Mouse (Mus musculus) gastrocnemius, postnatal 10 days (tissue): ENCODE results near the gene Pak6. TPM values are rescaled to one million over a fixed set of nuclear protein-coding genes. Genes with fewer than 3 reads are reported as not detected.

Experiments used
- DNase-seq: peaks from one replicate; pipeline ENCODE4 v3.0.0; 2021; ENCODE audit warnings: mixed read lengths
- total RNA-seq, 2 experiments: library from RNA; stranded (reverse); gene quantifications; 2 replicates each; pipeline ENCODE4 v1.2.3; 2021

Gene Pak6
- total RNA-seq, 2 experiments from 2014 or later = 0.33 to 0.43 TPM

DNA sequence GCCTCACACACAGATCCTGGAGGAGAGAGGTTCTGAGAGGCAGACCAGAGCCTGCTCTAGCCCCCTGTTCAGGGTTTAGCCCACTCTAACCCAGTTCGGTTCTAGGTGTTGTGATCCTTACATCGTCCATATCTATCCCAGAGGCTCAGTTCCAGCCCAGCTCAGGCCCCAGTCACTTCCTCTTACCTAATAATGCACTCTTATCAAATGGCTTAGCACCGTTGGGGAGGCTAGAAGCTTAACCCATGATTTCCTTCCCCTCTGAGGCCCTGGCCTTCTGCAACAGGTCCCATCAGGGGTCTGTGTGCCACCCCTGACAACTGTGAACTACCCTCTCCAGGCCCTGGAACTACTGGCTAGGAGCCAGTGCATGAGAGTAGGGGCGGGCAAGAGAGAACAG is 66.1 kb downstream of the Pak6 start:
- DNase-seq = no peak

DNA sequence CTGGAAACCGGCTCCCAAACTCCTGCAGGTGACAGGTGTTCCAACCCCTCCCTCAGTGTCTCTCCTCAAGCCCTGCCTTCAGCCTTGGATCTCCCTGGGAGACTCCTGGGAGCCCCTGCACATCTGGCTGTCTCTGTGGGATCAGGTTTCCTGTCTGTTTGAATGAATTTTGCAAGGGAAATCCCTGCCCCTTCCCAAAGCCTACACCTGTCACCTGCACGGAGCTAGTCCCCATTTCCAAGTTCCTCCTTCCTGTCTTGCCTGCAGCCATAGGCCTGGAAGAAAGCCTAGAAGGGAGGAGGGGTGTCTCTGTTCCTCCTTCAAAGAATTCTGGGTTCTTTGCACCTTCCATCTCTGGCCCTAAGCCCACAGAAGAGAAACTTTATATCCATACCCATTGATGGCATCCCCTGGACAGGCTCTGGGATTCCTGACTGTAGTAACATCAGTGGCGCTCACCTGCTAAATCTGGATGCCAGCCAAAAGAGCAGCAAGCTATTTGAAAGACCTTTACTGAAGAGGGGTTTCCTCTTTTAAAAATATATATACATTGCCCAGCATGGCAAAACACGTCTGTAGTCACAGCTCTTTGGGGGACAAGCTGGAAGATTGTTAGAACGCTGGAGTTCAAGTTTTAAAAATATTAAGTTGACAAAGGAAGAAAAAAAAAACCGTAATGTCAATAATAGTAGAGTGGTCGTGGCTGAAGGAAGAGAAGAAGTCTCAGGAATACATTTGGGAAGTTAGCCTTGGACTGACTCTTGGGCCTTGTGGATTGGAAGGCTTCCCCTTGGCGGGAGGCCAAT is 66.9 kb downstream of the Pak6 start:
- no peak for DNase-seq

DNA sequence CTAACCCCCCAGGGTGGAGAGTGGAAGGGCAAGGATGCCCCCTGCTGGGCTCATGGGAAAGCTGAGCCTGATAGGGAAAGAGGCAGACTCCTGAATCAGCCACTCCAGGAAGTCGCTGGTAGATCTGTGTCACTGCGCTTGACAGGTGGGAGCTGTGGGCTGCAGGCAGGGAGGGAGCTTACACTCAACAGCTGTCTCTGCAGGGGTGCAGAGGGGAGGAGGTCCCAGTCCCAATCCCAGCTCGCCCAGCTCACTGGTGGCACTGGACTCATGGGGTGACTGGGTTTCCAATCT is 67.5 kb downstream of the Pak6 start:
- peak; percentile 79 for DNase-seq

DNA sequence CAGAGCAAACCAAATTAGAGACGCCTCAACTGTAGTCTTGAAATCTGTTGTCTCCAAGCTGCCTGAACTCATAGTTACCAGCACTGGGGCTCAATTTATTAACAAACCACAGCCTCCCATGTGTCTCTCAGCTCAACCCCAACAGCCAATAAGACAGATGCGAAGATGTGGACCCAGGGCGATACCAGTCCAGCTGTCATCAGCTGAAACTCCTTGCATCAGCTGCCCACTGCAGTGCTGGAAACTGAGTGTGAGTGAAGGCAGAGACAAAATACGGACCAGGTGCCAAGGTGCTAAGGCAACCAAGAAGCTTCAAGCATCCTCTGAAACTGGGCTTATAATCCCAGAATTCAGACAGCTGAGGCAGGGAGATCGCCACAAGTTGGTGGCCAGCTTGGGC is 68.9 kb downstream of the Pak6 start:
- no peak for DNase-seq

DNA sequence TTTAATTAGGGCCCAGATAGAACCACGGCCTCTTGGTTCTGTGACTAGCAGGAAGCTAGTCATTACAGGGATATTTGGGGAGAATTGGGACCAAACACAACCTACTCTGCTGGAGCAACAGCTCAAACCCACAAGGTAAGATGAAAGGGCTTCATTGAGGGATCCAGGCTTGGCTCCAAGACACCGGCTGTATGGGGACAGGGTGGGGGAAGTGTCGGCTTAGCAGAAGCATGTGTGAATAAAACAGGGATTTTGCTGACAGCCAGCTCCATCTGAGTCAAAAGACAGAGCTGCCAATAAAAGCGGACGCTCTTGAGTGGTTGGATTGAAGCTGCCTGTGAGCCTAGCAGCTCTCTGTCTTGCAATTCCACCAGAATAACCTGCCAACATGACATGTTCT is 70.2 kb downstream of the Pak6 start:
- DNase-seq = no peak

DNA sequence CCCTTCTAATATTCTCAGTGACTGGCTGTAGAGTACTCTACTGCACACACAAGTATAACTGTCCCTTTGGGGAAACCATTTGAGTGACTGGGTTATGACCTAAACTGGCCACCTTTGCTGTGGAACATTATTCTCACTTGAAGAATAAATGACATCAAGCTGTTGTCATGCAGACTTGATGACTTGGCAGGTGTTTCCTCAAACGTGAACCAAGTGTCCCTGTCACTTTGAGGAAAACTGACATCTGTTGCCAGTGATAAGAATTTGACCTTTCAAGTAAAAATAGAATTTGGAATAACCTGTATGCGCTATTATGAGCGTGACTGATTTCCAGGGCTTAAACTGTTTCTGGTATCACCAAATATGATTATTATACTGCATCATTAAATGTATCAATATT is 77.2 kb downstream of the Pak6 start:
- no peak for DNase-seq

DNA sequence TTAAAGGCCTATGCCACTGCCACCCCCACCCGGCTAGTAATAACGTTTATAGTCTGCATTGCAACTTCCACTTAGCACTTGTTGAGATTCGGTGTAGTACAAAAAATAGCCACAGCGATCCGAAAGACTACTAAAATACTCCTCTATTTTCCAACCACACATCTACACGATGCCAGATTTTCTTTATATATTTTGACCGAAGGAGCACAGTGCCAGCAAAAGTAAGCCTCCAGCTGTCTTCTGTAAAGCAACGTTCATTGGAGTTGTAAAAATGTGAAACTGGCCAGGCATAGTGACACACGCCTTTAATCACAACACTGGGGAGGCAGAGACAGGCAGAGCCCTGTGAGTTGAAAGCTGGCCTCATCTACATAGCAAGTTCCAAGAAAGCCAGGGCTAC is 78.1 kb downstream of the Pak6 start:
- DNase-seq = no peak

DNA sequence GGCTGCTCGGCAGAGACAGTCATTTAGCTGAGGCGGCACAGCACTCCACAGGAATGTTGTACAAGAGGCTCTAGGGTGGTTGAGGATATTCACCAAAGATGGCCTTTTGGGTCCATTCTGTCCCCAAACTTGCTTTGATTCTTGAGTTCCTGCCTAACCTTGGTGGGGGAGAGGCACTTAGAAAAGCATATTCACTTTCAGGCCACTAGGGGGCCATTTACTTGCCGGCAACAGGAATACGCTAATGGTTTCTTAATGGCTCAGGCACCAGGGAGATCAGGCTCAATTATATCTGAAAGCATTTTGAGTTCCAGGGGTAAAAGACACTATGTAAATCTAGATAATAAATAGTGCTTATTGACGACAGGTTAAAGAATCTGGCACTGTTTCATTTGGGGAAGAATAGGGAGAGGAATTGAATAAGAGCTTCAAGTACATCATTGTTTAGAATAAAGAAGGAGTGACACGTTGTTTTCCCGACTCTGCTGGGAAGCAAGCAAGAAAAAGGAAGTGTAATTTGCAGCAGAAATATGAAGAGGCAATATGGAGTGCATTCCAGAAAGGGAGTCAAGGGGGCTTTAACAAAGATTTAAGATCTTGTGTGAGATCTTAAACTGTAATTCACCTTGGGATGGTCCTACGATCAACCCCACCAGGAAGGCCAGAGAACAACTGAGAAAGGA is 80.3 kb downstream of the Pak6 start:
- no peak for DNase-seq

DNA sequence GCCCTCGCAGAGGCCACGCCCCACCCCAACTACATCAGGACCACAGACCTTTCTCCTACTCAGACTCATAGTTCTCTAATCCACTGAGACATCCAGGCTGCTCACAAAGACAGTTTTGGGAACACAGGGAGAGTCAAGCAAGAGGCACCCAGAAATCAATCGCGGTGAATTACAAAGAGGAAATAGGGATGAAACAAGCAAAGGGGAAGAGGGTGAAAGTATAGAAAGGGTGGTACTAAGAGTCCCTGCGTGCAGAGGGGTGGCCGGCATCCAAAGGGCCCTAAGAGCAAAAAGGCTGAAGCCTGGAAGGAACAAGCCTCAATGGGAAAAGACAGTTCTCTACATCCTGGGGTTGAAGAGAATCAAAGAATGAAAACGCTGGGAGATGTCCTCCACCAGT is 81.5 kb downstream of the Pak6 start:
- DNase-seq = no peak

DNA sequence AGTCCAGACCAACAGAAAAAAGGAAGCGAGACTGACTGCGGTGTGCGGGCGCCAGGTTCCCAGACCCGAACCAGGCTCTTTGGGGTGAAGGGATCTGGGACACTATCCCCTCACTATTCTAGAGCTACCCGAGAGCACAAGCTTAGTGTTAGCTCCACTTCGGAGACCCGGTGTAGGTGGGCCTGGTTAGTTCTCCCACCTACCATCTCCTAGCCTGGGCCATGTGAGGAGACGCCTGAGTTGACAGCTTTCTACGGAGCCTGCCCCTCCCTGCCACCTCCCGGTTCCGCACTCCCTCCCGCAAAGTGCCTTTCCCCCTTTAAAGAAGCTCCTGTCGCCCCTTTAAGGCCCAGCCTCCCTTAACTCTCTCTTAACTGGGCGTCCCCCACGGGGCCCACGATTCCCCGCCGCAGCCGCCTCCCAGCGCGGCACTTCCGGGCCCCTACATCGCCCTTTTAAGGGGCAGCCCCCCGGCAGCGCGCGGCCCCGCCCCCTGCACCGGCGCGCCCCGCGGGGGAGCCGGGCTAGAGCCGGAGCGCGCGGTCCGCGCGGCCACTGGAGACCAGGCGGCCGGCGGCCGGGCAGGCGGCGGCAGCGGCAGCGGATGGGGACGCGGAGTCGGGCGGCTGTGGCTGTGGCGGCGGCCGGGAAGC is 82.3 kb downstream of the Pak6 start, which contains the start of gene Inafm2:
TSS of gene Inafm2 (plus strand) at position 527 of the 653 bp plus-strand sequence.
- DNase-seq = peak; percentile 87

DNA sequence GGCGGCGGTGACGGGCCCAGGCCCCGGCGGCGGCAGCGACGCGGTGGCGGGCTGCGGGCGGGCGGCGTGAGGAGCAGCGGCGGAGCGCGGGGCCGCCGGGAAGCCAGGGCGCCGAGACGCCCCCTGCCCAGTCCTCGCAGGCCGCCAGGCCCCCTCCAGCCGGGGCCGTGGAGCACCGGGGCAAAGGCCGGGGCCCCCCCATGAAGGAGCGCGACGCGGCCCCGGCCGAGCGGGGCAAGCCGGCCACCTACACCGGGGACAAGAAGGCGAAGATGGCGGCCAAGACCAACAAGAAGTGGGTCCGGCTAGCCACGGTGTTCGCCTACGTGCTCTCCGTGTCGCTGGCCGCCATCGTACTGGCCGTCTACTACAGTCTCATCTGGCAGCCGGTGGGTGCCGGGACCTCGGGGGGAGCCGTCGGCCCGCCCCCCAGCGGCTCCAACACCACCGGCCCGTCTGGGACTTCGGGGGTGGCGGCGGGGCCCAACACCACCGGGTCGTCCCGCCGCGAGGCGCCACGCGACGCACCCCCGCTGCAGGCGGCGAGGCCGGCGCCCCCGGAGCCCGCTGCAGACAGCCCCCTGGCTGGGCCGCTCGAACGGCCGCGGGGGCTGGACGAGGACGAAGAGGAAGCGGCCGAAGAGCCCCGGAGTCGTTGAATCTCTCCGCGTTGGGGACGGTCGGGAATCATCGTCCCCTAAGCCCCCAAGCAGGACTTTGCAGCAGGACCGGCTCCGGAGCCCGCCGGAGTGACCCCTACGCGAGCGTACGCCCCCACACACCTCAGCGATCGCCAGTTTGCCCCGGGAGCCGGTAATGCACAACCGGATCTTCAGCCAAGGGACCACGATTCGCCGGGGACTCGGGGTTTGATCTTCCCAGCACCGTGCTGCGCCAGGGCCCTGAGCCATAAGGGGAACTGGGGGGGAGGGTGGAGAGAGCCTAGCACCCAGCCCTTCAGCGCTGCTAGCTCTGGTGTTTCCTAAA is 83.1 kb downstream of the Pak6 start:
- DNase-seq = peak; percentile 40

DNA sequence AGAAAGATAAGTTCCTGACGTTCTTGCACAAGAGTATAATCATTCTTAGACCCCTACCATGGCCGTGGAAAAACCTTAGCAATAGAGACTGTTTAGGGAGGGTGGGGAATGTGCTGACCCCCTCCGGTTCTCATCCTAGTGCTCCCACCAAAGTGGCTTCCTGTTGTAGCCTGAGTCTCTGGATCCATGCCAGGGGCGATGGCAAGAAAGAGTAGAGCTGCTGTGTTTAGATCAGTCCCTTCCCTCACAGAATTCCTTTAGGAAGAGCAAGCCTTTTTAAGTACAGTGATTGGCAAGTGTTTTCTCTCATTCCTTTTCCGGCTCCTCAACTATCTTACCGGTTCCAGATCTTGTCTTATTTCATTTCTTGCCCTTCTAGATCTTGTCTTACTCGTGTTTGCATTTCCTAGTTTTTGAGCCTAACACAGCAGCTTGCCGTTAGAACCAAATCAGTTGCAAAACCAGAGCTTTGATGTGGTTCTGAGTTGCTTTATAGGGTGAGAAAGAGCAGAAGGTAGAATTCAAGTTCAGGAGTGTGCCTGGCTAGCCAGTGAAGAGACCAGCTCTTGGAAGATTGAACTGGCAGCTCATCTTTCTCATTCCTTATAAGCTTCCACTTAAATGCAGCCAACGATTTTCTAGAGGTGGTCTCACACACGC is 84.3 kb downstream of the Pak6 start:
- DNase-seq = no peak

Other genes with a start within 250 kb of the Pak6 start
- gene Srp14, start 183.6 kb upstream of the Pak6 start, total RNA-seq = 100 to 1,000 TPM; 148 to 154 TPM
- 10 to 100 TPM; 14.5 to 15.7 TPM for gene Bmf, start 113.6 kb upstream of the Pak6 start, total RNA-seq
- gene Bub1b, start 65.1 kb upstream of the Pak6 start, total RNA-seq = 10 to 100 TPM in 1 of 2 experiments, 1 to 10 TPM in 1; 9.2 to 15.6 TPM
- under 1 TPM in 1 of 2 experiments, not detected in 1; 0.09 TPM for gene Ankrd63, start 40.7 kb downstream of the Pak6 start, total RNA-seq
- gene Plcb2, start 65.1 kb downstream of the Pak6 start, total RNA-seq = 1 to 10 TPM in 1 of 2 experiments, under 1 TPM in 1; 0.40 to 1.1 TPM
- gene Inafm2, start 82.5 kb downstream of the Pak6 start, total RNA-seq = 1 to 10 TPM; 6.0 to 8.6 TPM
- 1 to 10 TPM; 5.7 to 8.5 TPM for gene Ccdc9b, start 99.4 kb downstream of the Pak6 start, total RNA-seq
- not detected for gene Phgr1, start 109.5 kb downstream of the Pak6 start, total RNA-seq
- under 1 TPM; 0.34 to 0.35 TPM for gene Disp2, start 116.4 kb downstream of the Pak6 start, total RNA-seq
- gene Knstrn, start 150.7 kb downstream of the Pak6 start, total RNA-seq = 10 to 100 TPM in 1 of 2 experiments, 1 to 10 TPM in 1; 9.4 to 10.0 TPM
- 10 to 100 TPM; 57.9 to 75.4 TPM for gene Ivd, start 198.7 kb downstream of the Pak6 start, total RNA-seq
- 1 to 10 TPM; 4.8 to 7.4 TPM for gene Bahd1, start 237.1 kb downstream of the Pak6 start, total RNA-seq